Mouse (Mus musculus): ENCODE measurements around the gene Ptch2. TPM values are rescaled to one million over a fixed set of nuclear protein-coding genes. Genes with fewer than 3 reads are reported as not detected.

The Ptch2 gene
- polyA plus RNA-seq, 1 experiment from 2014 or later = 26.8 TPM

DNA sequence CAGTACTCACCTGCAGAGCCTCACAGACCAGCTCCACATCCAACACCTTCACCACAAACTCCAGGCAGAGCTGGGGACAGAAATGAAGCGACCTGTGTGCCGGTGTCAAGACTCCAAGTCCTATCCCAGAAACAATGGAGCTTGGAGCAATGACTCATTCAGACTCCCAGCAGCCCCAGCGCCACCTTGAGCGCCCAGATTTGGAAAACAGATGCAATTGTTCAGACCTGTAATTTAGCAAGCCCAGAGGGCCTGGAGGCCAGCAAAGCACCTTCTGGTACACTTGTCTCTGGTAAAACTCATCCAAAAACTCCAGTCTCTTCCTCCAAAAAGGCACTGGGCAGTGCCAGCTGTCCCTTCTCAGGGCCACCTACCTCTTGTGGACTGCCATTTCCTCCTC, 26.3 kb downstream of the Ptch2 start:
- H3K9me3 ChIP-seq = no peaks in the 10 kb centered on the region
- no peak overlapping the region for H3K27ac ChIP-seq
- no peaks in the 10 kb centered on the region for H3K36me3 ChIP-seq
- no peak overlapping the region for H3K9ac ChIP-seq
- H3K4me3 ChIP-seq = no peak overlapping the region
- peaks cover 33% of the 10 kb centered on the region for H3K4me1 ChIP-seq
- no peak overlapping the region for H3K4me2 ChIP-seq
- no peaks in the 10 kb centered on the region for H3K27me3 ChIP-seq
- no peak for ATAC-seq (ENCODE audit: insufficient number of reproducible peaks, insufficient read depth, low FRiP score, low TSS enrichment, low read depth)
- 84% methylated on average over 4 of the region's 4 CpGs for WGBS

DNA sequence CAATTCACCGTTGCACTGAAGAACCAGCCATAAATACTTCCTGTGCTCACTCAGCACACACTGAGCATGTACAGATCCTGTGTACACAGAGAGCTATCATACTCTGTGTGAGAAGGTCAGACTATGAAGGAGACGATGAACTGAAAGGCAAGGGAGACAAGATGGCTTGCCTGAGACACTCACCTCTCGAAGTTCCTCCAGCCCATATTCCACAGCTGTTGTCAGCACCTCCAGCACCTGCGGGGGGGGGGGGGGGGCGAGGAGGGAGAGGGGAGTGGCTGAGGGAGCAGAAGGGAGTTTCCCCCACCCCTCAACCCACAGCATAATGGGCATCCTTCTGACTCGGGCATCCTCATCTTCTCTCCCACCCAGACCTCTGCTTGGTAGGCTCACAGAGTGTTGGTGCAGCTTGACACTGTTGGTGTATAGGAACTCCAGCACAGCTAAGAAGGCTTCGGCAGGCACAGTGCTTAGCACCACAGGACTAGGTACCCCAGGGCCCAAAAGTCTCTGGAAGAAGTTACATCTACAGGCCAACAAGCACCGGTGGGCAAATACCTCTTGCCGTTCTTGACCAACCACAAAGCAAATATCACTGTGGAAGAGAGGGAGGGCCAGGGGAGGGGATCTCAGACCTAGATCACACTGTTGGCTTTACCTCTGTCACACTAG, 27.8 kb downstream of the Ptch2 start:
- H3K4me2 ChIP-seq = no peak overlapping the region
- H3K4me3 ChIP-seq = no peak overlapping the region
- peaks cover 6% of the 10 kb centered on the region; the same call in 1 of the 2 replicates for H3K36me3 ChIP-seq
- 85% methylated on average over 7 of the region's 9 CpGs for WGBS
- H3K9ac ChIP-seq = no peak overlapping the region
- H3K9me3 ChIP-seq = no peaks in the 10 kb centered on the region
- no peak for ATAC-seq (ENCODE audit: insufficient number of reproducible peaks, insufficient read depth, low FRiP score, low TSS enrichment, low read depth)
- H3K27ac ChIP-seq = no peak overlapping the region
- no peaks in the 10 kb centered on the region for H3K27me3 ChIP-seq
- H3K4me1 ChIP-seq = peaks cover 33% of the 10 kb centered on the region

- no peak overlapping the region; the same call in 1 of the 2 replicates for H3K27ac ChIP-seq
- H3K9ac ChIP-seq = no peak overlapping the region
- no peaks in the 10 kb centered on the region for H3K27me3 ChIP-seq
- H3K4me3 ChIP-seq = no peak overlapping the region
- 78% methylated on average over 3 of the region's 3 CpGs for WGBS
- H3K36me3 ChIP-seq = peaks cover 10% of the 10 kb centered on the region; the same call in 1 of the 2 replicates
- no peaks in the 10 kb centered on the region for H3K9me3 ChIP-seq
- no peak for ATAC-seq (ENCODE audit: insufficient number of reproducible peaks, insufficient read depth, low FRiP score, low TSS enrichment, low read depth)
- no peak overlapping the region for H3K4me2 ChIP-seq
- H3K4me1 ChIP-seq = peaks cover 33% of the 10 kb centered on the region
Observed at GRCm38 (mm10) chr4:117124218-117124517, 28.3 kb downstream of the Ptch2 start.

GRCm38 (mm10) chr4:117124518-117125347, 28.9 kb downstream of the Ptch2 start:
- Histone ChIP-seq H3K27me3 (no peaks in the 10 kb centered on the region), H3K9ac (peak overlapping the region; percentile 47), H3K9me3 (no peaks in the 10 kb centered on the region), H3K27ac (peak overlapping the region; percentile 86), H3K4me2 (peak overlapping the region; percentile 25), H3K36me3 (peaks cover 11% of the 10 kb centered on the region; the same call in 1 of the 2 replicates), H3K4me1 (peaks cover 31% of the 10 kb centered on the region), H3K4me3 (no peak overlapping the region)
- 64% methylated on average over 14 of the region's 14 CpGs for WGBS
- no peak for ATAC-seq (ENCODE audit: insufficient number of reproducible peaks, insufficient read depth, low FRiP score, low TSS enrichment, low read depth)

- Histone ChIP-seq H3K27me3 (no peaks in the 10 kb centered on the region), H3K9me3 (no peaks in the 10 kb centered on the region), H3K27ac (peak within 1 kb of the TSS; percentile 86), H3K4me2 (peak within 1 kb of the TSS; percentile 25), H3K4me3 (no peak within 1 kb of the TSS), H3K9ac (peak within 1 kb of the TSS; percentile 47), H3K36me3 (peaks cover 11% of the 10 kb centered on the region; the same call in 1 of the 2 replicates), H3K4me1 (peaks cover 28% of the 10 kb centered on the region)
- 0 out of 2 replicates have a peak, but pooled peaks have one; percentile 21 for ATAC-seq (ENCODE audit: insufficient number of reproducible peaks, insufficient read depth, low FRiP score, low TSS enrichment, low read depth)
- WGBS = 37% methylated on average over 8 of the region's 8 CpGs
Observed at GRCm38 (mm10) chr4:117125348-117125909, 29.6 kb downstream of the Ptch2 start, which contains the start of gene Btbd19. Gene Btbd19, minus strand, starts transcription at chr4:117125725.

DNA sequence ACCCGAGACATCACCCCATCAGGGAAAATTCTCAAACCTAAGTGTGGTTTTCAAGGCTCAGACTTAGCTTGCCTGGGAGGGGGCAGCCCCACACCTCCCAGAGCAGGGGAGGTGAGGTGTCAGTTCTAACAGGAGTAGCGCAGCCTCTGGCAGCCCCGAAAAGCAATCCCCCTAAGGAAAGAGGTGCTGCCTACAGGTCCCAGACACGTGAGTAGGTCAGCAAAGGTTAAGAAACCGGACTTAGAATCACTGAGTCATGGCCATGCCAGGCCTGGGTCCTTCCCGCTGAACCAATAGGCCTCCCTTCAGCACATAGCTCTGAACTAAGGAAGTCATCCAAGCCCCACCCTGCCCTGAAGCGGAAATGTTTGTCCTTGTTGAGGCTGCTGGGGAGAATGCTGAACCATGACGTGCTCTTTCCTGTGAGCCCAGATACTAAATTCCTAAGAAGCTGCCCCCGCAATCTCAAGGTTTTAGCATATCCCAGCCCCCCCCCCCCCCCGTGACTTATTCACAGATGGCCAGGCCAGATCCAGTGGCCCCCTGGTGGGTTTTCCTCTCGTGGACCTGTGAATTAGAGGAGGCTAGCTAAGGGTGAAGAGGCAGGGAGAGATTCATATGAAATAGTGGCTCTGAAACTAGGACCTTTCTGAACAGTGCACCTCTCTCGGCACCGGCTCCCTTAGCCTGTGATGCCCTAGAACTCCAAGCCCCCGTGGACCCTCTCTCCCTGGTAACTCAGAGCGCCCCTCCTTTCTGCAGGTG, 30.2 kb downstream of the Ptch2 start:
- Histone ChIP-seq H3K27me3 (peaks cover 4% of the 10 kb centered on the region), H3K27ac (peak overlapping the region; percentile 86), H3K36me3 (peaks cover 16% of the 10 kb centered on the region), H3K9ac (peak overlapping the region; percentile 47), H3K4me1 (peaks cover 25% of the 10 kb centered on the region), H3K9me3 (no peaks in the 10 kb centered on the region), H3K4me2 (0 out of 2 replicates have a peak overlapping the region, but pooled peaks have one; percentile 25), H3K4me3 (no peak overlapping the region)
- WGBS = 43% methylated on average over 15 of the region's 15 CpGs
- no peak for ATAC-seq (ENCODE audit: insufficient number of reproducible peaks, insufficient read depth, low FRiP score, low TSS enrichment, low read depth)

- H3K36me3 ChIP-seq = peaks cover 16% of the 10 kb centered on the region
- peaks cover 11% of the 10 kb centered on the region for H3K27me3 ChIP-seq
- no peak within 1 kb of the TSS for H3K4me3 ChIP-seq
- H3K4me2 ChIP-seq = peak within 1 kb of the TSS; percentile 25; the same call in 1 of the 2 replicates
- H3K9ac ChIP-seq = peak within 1 kb of the TSS; percentile 47
- 85% methylated on average over 9 of the region's 9 CpGs for WGBS
- no peak for ATAC-seq (ENCODE audit: insufficient number of reproducible peaks, insufficient read depth, low FRiP score, low TSS enrichment, low read depth)
- peaks cover 23% of the 10 kb centered on the region for H3K4me1 ChIP-seq
- peak within 1 kb of the TSS; percentile 86 for H3K27ac ChIP-seq
- H3K9me3 ChIP-seq = no peaks in the 10 kb centered on the region
Observed at GRCm38 (mm10) chr4:117126675-117127290, 30.9 kb downstream of the Ptch2 start, which contains the start of gene Tctex1d4. Gene Tctex1d4, plus strand, starts transcription at chr4:117126794.

DNA sequence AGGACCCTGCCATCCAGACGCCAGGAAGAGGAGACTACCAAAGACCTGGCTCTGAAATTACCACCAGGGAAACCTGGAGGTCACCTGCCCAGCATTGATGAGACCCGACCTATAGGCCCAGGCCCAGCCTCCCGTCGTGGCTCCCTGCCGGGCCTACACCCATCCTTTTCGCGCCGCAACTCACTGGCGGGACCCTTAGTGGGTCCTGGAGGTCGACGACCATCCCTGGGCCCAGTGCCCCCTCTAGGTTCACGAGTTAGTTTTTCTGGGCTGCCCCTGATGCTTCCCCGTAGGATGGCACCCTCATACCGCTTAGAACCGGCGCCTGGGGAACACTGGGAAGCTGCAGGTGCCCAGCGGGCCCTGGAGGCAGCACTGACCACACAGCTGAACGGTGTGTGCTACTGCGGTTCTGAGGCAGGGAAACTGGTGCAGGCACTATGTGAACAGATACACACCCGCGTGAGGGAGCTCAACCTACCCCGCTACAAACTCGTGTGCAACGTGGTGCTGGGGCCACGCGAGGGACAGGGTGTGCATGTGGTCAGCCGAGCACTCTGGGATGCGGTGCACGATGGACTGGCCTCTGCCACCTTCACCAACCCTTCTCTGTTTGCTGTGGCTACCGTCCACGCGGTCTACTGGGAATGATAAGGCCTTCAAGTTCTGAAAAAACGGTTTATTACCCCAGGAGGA, 32.3 kb downstream of the Ptch2 start:
- 89% methylated on average over 33 of the region's 33 CpGs for WGBS
- peaks cover 16% of the 10 kb centered on the region for H3K36me3 ChIP-seq
- ATAC-seq (ENCODE audit: insufficient number of reproducible peaks, insufficient read depth, low FRiP score, low TSS enrichment, low read depth) = no peak
- no peak overlapping the region for H3K4me2 ChIP-seq
- H3K27ac ChIP-seq = no peak overlapping the region
- H3K4me3 ChIP-seq = no peak overlapping the region
- H3K27me3 ChIP-seq = peaks cover 24% of the 10 kb centered on the region
- no peak overlapping the region for H3K9ac ChIP-seq
- H3K9me3 ChIP-seq = no peaks in the 10 kb centered on the region
- H3K4me1 ChIP-seq = peaks cover 31% of the 10 kb centered on the region

- no peak for ATAC-seq (ENCODE audit: insufficient number of reproducible peaks, insufficient read depth, low FRiP score, low TSS enrichment, low read depth)
- no peak overlapping the region for H3K4me2 ChIP-seq
- peaks cover 16% of the 10 kb centered on the region for H3K36me3 ChIP-seq
- WGBS = 69% methylated on average over 6 of the region's 6 CpGs
- H3K27ac ChIP-seq = no peak overlapping the region
- H3K9ac ChIP-seq = no peak overlapping the region
- H3K4me3 ChIP-seq = no peak overlapping the region
- H3K4me1 ChIP-seq = peaks cover 22% of the 10 kb centered on the region
- H3K9me3 ChIP-seq = no peaks in the 10 kb centered on the region
- peaks cover 29% of the 10 kb centered on the region for H3K27me3 ChIP-seq
Observed at GRCm38 (mm10) chr4:117130790-117131189, 34.9 kb downstream of the Ptch2 start.

- peaks cover 30% of the 10 kb centered on the region for H3K27me3 ChIP-seq
- H3K9me3 ChIP-seq = no peaks in the 10 kb centered on the region
- H3K4me1 ChIP-seq = peaks cover 18% of the 10 kb centered on the region
- no peak overlapping the region for H3K27ac ChIP-seq
- H3K9ac ChIP-seq = no peak overlapping the region
- H3K36me3 ChIP-seq = peaks cover 16% of the 10 kb centered on the region
- H3K4me3 ChIP-seq = no peak overlapping the region
- ATAC-seq (ENCODE audit: insufficient number of reproducible peaks, insufficient read depth, low FRiP score, low TSS enrichment, low read depth) = no peak
- H3K4me2 ChIP-seq = no peak overlapping the region
- 72% methylated on average over 6 of the region's 6 CpGs for WGBS
Observed at GRCm38 (mm10) chr4:117131198-117131597, 35.3 kb downstream of the Ptch2 start.
